Mouse (Mus musculus) thymus, postnatal 25 days (tissue): ENCODE data around the gene Garem2.
A peak's percentile ranks its signal among the peaks of the same experiment; 100 is the strongest.

Experiments used
- DNase-seq: peaks from one replicate; pipeline ENCODE4 v3.0.0; 2022

The Garem2 gene

GRCm38 (mm10) chr5:30112533-30113068, 7.6 kb downstream of the Garem2 start:
- no peak for DNase-seq

- DNase-seq, result peak; percentile 86
Measured at GRCm38 (mm10) chr5:30113881-30114760, 9.2 kb downstream of the Garem2 start.

GRCm38 (mm10) chr5:30114761-30115140, 9.8 kb downstream of the Garem2 start:
- DNase-seq, result no peak

GRCm38 (mm10) chr5:30115718-30116117, 10.8 kb downstream of the Garem2 start:
- DNase-seq, result peak; percentile 15

- DNase-seq, result no peak
Measured at GRCm38 (mm10) chr5:30118018-30118417, 13.1 kb downstream of the Garem2 start.

- DNase-seq, result no peak
Measured at GRCm38 (mm10) chr5:30119163-30119562, 14.2 kb downstream of the Garem2 start.

GRCm38 (mm10) chr5:30120106-30120505, 15.1 kb downstream of the Garem2 start:
- no peak for DNase-seq

GRCm38 (mm10) chr5:30122481-30122880, 17.5 kb downstream of the Garem2 start:
- DNase-seq, result no peak

- peak; percentile 19 for DNase-seq
Measured at GRCm38 (mm10) chr5:30125587-30125986, 20.6 kb downstream of the Garem2 start.

- no peak for DNase-seq
Measured at GRCm38 (mm10) chr5:30126756-30127155, 21.8 kb downstream of the Garem2 start.

- no peak for DNase-seq
Measured at GRCm38 (mm10) chr5:30127921-30128597, 23.1 kb downstream of the Garem2 start.

- DNase-seq, result no peak
Measured at GRCm38 (mm10) chr5:30128680-30129079, 23.7 kb downstream of the Garem2 start.

GRCm38 (mm10) chr5:30131246-30131645, 26.3 kb downstream of the Garem2 start:
- no peak for DNase-seq

- no peak for DNase-seq
Measured at GRCm38 (mm10) chr5:30132173-30132572, 27.2 kb downstream of the Garem2 start.

GRCm38 (mm10) chr5:30135711-30136231, 30.8 kb downstream of the Garem2 start:
- DNase-seq, result no peak

GRCm38 (mm10) chr5:30137271-30137670, 32.3 kb downstream of the Garem2 start:
- no peak for DNase-seq

- DNase-seq, result no peak
Measured at GRCm38 (mm10) chr5:30138193-30138592, 33.2 kb downstream of the Garem2 start.

- DNase-seq, result no peak
Measured at GRCm38 (mm10) chr5:30146526-30146925, 41.6 kb downstream of the Garem2 start.

- no peak for DNase-seq
Measured at GRCm38 (mm10) chr5:30148133-30148920, 43.4 kb downstream of the Garem2 start.

GRCm38 (mm10) chr5:30152007-30152406, 47.0 kb downstream of the Garem2 start:
- DNase-seq, result no peak

- no peak for DNase-seq
Measured at GRCm38 (mm10) chr5:30152413-30152812, 47.5 kb downstream of the Garem2 start.

- no peak for DNase-seq
Measured at GRCm38 (mm10) chr5:30153222-30153621, 48.3 kb downstream of the Garem2 start.

- DNase-seq, result no peak
Measured at GRCm38 (mm10) chr5:30154013-30154412, 49.1 kb downstream of the Garem2 start.
